Mouse (Mus musculus): ENCODE measurements around the gene Gm4567. TPM values are rescaled to one million over a fixed set of nuclear protein-coding genes. Genes with fewer than 3 reads are reported as not detected.
"Not testable (repeated sequence)": the region's sequence is repeated elsewhere in the genome, so short reads cannot be mapped to it uniquely, and the experiment has no call there.

Gene Gm4567
- total RNA-seq (2021), result not detected

- not testable (repeated sequence) for DNase-seq (ENCODE audit: extremely low spot score in 1 of 2, low spot score in 1 of 2)
Observed at GRCm38 (mm10) chr7:22719610-22720009, at the start of gene Gm4567. Gene Gm4567, minus strand, starts transcription at chr7:22719710.

GRCm38 (mm10) chr7:22761397-22761796, 41.9 kb upstream of the Gm4567 start, which contains the start of gene Vmn1r157:
Gene Vmn1r157, plus strand, starts transcription at chr7:22761697.
- not testable (repeated sequence) for DNase-seq (ENCODE audit: extremely low spot score in 1 of 2, low spot score in 1 of 2)

GRCm38 (mm10) chr7:22692217-22692616, 27.3 kb downstream of the Gm4567 start, which contains the start of gene Gm8693:
Gene Gm8693, minus strand, starts transcription at chr7:22692317.
- not testable (repeated sequence) for DNase-seq (ENCODE audit: extremely low spot score in 1 of 2, low spot score in 1 of 2)

Other genes starting within 250 kb of the Gm4567 start
- gene Vmn1r151, start 220.0 kb downstream of the Gm4567 start, total RNA-seq (2021), result not detected
- gene Vmn1r152, start 196.7 kb downstream of the Gm4567 start, total RNA-seq (2021), result not detected
- gene Gm8677, start 184.8 kb downstream of the Gm4567 start, total RNA-seq (2021), result not detected
- gene Gm4201, start 154.4 kb downstream of the Gm4567 start, total RNA-seq (2021), result not detected
- not detected for gene Gm4565, start 131.6 kb downstream of the Gm4567 start, total RNA-seq (2021)
- not detected for gene Vmn1r155, start 61.7 kb downstream of the Gm4567 start, total RNA-seq (2021)
- gene Gm8693, start 27.4 kb downstream of the Gm4567 start, total RNA-seq (2021), result not detected
- gene Vmn1r157, start 42.0 kb upstream of the Gm4567 start, total RNA-seq (2021), result not detected
- gene Vmn1r158, start 71.1 kb upstream of the Gm4567 start, total RNA-seq (2021), result not detected
- not detected for gene Vmn1r159, start 123.9 kb upstream of the Gm4567 start, total RNA-seq (2021)
- gene Vmn1r160, start 151.5 kb upstream of the Gm4567 start, total RNA-seq (2021), result not detected